Mouse (Mus musculus) Patski (cell line): ENCODE measurements at regions not wholly inside any gene's neighbourhood (a gene's known extent, or its start where the extent isn't known, plus 50 kb on each side); places are given as distances from the start of the nearest gene placed in this dataset.

Experiments
- ATAC-seq: fragments of 100-300 bp; one replicate; pipeline ENCODE4 v1.8.0; 2021
- CTCF ChIA-PET: fragments of 350-600 bp; sonication (Branson Sonifier 250); formaldehyde crosslinking; loops from one replicate; lab custom pipeline; 2022; ENCODE audit warnings: inconsistent platforms; lab: Charles Lee
- POLR2A ChIA-PET: fragments of 350-600 bp; sonication (Branson Sonifier 250); formaldehyde crosslinking; loops from one replicate; lab custom pipeline; 2022; ENCODE audit warnings: antibody characterized with exemption, inconsistent platforms; lab: Charles Lee
- DNase-seq: peaks from one replicate; pipeline ENCODE4 v3.0.0-alpha.2; 2011; ENCODE audit warnings: low read depth, low spot score
- H3K27me3 ChIP-seq: fragments of 371-371 bp; one replicate; pipeline ENCODE4 v1.5.1; 2021
- CTCF ChIP-seq: fragments of 100-300 bp; IDR thresholded peaks from one replicate; pipeline ENCODE4 v1.5.1; 2021
- in situ Hi-C: fragments of 300-500 bp; cut with MboI; formaldehyde crosslinking; loops from 3 replicates; pipeline ENCODE4 v1.11.1; 2018; ENCODE audit warnings: low pct_unique_long_range_greater_than_20kb, mixed read lengths

DNA sequence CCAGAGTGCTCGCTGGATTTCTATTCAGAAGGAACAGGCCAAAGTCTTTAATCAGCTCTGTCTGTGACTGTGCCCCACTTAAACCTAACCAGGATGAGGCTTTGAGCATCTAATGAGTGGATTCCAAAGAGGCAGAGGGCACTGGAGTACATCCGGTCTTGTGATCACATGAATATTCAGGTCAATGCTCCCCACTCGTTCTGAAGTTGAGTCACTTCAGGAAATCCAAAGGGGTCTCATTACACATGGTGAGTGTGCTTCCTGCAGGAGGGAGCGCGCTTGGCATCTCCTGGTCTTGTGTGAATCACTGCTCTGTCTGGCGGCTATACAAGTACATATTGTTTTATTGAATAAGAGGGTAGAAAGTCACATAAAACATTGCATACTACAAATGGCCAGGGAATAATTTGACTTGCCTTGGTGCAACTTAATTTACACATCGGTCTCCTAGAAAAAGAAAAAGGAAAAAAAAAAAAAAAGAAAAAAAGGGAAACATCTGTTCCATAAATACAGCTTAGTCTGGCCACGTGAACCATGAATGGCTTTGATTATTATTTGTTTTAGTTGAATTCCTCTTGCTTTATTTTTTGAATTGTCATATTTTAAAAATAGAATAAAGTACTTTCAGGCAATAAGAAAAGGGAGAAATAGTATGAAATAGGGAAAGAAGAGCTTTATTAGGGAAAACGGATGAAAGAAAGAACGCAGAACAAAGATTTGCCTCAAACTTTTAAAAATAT lies 148.1 kb upstream of the Hmga2 start:
- CTCF ChIA-PET, result interaction anchor here (1.1 to 1.6 kb wide), 3 partner anchors 20 to 251 kb away, joined by 3 to 5 read pairs (median 3); no protein-coding TSS in a partner anchor
- TF ChIP-seq CTCF, result peak; percentile 50
- H3K27me3 ChIP-seq, result no peaks in the 10 kb centered on the region
- ATAC-seq, result peak; percentile 89
- POLR2A ChIA-PET, result interaction anchor here (0.6 to 1.2 kb wide), 3 partner anchors 20 to 159 kb away, joined by 3 read pairs; no protein-coding TSS in a partner anchor
- DNase-seq, result peak; percentile 78
- in situ Hi-C loops, result no loop called here

DNA sequence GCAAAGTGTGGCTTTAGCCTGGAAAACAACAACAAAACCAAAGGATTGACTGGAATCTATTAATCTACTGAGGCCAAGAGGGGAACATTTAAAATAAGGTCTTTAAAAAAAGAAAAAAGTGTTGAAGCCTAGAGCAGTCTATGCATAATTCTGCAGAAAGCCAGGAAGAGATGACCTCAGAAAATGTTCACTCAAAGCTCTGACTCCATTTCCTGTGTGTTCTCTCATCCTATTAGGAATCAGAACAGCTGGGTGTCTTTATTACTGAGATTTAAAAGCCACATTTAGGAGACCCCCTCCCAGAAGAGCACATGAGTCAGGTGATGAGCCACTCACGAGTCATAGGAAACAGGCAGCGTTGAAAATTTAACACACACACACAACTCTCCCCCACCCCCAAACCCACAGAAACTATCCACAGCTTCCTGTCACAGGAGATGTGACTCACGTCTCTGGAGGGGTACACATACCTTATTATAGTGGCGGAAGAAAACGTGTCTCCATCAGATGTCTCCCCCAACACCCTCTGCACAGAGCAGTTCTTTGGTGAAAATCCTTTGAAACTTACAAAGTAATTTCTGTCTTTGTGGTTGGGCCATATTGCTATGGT lies 140.2 kb upstream of the Hmga2 start:
- CTCF ChIA-PET, result interaction anchor here (0.7 to 1.0 kb wide), 2 partner anchors 12 to 17 kb away, joined by 3 read pairs; no protein-coding TSS in a partner anchor
- POLR2A ChIA-PET, result no interaction called here
- in situ Hi-C loops, result no loop called here
- DNase-seq, result no peak
- H3K27me3 ChIP-seq, result no peaks in the 10 kb centered on the region
- ATAC-seq, result peak; percentile 17
- TF ChIP-seq CTCF, result no peak

DNA sequence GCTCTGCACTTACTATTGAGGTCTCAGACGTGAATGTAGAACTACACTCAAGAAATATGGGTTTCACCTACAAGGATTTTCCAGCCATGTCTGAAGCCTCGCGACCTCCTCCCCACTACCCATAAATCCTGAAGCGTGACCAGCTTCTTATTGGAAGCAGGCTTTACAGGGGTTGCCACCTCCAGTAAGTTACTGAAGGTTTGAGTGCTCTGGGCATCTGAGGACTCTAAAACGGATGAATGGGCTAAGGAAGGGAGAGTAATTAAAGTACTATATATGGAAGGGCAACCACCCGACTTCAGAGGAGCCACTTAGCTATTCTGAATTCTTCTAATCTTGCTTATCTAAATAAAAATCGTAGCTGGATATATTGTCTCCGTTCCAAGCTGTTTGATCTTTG lies 136.1 kb upstream of the Hmga2 start:
- TF ChIP-seq CTCF, result no peak
- no peak for ATAC-seq
- POLR2A ChIA-PET, result no interaction called here
- no peak for DNase-seq
- CTCF ChIA-PET, result interaction anchor here (0.8 to 1.2 kb wide), 2 partner anchors 12 to 13 kb away, joined by 3 to 5 read pairs; no protein-coding TSS in a partner anchor
- H3K27me3 ChIP-seq, result no peaks in the 10 kb centered on the region
- in situ Hi-C loops, result no loop called here

DNA sequence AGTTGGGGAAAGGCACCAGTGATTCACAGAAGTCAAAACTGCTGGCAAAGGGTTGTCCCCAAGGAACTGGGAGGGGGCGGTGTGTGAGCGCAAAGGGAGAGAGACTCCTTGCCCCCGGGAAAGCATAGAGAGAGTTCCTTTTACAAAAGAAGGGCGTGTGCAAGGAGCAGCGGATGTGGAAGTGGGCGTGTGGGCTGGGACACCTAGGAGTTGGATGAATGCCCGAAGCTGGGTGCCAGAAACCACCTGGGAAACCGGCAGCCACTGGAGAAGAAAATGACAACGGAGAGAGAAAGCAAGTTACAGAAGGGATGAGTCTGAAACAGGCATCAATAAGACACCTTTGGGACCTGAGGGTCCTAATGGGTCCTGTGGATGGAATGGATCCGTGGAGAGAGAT lies 133.8 kb upstream of the Hmga2 start:
- ChIA-PET POLR2A (no interaction called here), CTCF (no interaction called here)
- in situ Hi-C loops, result no loop called here
- DNase-seq (no peak), ATAC-seq (no peak)
- no peaks in the 10 kb centered on the region for H3K27me3 ChIP-seq
- TF ChIP-seq CTCF, result no peak

DNA sequence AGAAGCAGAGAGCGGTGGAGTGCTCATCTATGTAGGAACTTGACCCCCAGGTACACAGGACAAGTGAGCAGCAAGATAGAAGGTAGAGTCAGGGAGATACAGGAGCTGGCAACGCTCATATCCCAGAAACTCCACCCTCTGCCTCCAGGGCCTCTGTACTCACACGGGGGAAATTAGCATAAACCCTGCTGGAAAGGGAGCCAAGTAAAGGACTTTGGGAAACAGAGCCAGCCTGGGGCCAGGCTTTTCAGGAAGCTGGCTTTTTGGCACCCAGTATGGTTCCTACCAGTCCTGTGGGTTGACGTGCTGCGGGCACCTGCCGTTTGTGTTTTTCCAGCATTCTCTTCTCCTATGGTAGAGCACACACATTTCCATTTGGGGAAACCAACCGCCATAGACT lies 128.2 kb upstream of the Hmga2 start:
- H3K27me3 ChIP-seq, result no peaks in the 10 kb centered on the region
- ChIA-PET CTCF (interaction anchor here (0.9 to 1.9 kb wide), 3 partner anchors 9 to 19 kb away, joined by 3 to 5 read pairs (median 4); no protein-coding TSS in a partner anchor), POLR2A (interaction anchor here (1.4 kb wide), 1 partner anchor 19 kb away, joined by 3 read pairs; no protein-coding TSS in a partner anchor)
- no peak for TF ChIP-seq CTCF
- ATAC-seq, result no peak
- in situ Hi-C loops, result no loop called here
- DNase-seq, result no peak

DNA sequence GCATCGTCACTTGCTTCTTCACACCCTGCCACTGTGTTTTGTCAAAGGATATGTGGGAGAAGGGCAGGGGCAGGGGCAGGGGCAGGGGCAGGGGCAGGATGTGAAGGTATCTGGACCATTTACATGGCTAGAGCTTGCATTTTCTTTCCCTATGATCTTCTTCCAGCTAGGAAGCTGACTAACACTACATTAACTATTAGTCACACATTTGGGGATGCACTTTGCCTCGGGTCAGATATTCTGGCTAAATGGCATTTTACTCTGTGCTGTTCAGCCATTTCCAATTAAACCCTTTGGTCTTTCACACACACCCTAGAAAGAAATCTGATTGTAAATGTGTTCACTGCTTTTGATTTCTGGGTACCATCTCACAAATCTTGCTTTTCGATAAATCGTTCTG lies 126.9 kb upstream of the Hmga2 start:
- CTCF ChIA-PET, result no interaction called here
- POLR2A ChIA-PET, result no interaction called here
- DNase-seq (no peak), ATAC-seq (peak; percentile 51)
- TF ChIP-seq CTCF, result no peak
- no peaks in the 10 kb centered on the region for H3K27me3 ChIP-seq
- in situ Hi-C loops, result no loop called here

DNA sequence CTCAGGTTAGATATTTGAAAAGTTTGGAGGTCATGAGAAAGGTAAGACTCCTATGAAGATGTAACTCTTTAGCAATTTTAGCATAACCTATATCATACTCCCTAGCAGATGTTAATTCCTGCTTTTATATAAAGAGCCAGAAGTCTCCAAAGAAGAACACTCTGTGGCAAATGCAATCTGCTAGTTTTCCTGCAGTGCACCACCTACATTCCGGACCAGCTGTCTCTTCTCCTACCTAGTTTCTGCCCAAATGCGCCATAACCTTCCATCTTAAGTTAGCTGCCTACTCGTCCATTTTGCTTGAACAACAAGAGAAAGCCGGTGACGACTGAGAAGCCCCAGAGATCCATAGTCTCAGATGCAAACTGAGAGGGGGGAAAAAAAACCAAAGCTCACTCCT lies 124.5 kb upstream of the Hmga2 start:
- no peak for TF ChIP-seq CTCF
- no peak for DNase-seq
- ChIA-PET CTCF (interaction anchor here (1.0 to 2.7 kb wide), 2 partner anchors 10 to 12 kb away, joined by 5 to 7 read pairs; no protein-coding TSS in a partner anchor), POLR2A (interaction anchor here (0.6 kb wide), 1 partner anchor 26 kb away, joined by 3 read pairs; no protein-coding TSS in a partner anchor)
- ATAC-seq, result no peak
- in situ Hi-C loops, result no loop called here
- no peaks in the 10 kb centered on the region for H3K27me3 ChIP-seq

DNA sequence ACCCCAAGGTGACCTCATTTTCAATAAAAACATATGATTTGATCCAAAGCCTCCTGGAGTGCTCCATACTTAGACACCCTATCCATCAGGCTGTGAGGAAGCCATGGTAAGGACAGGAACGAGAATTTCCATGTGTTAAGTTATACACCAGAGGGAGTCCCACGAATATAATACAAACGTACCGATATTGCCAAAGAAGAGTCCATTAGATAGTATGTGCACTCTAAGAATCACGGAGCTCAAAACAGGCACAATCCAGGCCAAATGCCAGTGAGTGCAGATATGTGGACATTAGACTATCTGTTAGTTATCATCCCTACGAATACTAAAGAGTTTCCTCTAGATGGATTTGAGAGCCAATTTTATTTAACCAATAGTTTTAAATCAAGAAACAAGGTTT lies 123.3 kb upstream of the Hmga2 start:
- CTCF ChIA-PET, result interaction anchor here (0.9 to 2.7 kb wide), 4 partner anchors 9 to 17 kb away, joined by 3 to 8 read pairs (median 5); no protein-coding TSS in a partner anchor
- DNase-seq (no peak), ATAC-seq (no peak)
- POLR2A ChIA-PET, result no interaction called here
- TF ChIP-seq CTCF, result no peak
- H3K27me3 ChIP-seq, result no peaks in the 10 kb centered on the region
- in situ Hi-C loops, result no loop called here

DNA sequence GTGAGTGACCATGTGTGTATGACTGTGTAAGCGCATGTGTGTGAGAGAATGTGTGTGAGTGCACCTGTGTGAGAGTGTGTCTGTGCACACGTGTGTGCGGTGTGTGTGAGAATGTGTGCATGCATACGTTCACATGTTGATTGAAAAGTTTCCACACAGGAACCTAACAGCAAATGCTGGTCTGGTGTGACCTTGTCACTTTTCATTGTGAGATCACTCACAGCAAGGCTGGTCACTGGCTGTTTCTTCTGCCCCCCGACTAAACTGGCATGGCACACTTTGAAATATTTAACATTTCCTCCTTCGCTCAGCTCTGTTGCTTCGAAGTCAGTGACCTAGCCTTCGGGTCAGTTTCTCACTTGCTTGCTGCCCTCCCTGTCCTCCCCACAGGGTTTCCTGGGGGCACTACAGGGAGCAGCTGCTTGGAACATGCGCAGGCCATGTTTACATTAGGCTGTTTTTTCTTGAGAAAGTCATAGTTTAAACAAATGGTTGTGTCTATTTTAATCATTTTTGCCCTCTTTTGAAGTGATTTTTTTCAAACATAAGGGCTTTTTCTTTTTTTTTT lies 121.1 kb upstream of the Hmga2 start:
- no peak for TF ChIP-seq CTCF
- ATAC-seq (no peak), DNase-seq (no peak)
- H3K27me3 ChIP-seq, result no peaks in the 10 kb centered on the region
- in situ Hi-C loops, result no loop called here
- CTCF ChIA-PET, result no interaction called here
- POLR2A ChIA-PET, result no interaction called here

DNA sequence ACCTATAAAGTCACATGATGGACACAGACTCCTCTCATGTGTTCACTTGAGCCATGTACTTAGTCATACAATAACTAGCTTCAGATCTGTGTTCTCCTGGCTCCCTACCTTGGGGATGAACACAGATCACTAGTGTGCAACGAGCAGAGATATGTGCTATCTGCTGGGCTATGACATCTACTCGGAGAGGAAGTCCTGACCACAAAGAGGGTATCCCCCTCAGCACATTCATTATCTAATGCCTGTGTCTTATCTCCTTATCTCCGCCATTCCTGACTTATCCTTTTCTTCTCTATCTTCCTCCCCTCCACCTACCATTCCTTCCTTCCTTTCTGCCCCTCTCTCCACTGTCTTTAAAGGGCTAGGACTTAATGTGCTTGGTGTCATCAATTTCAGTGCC lies 118.9 kb upstream of the Hmga2 start:
- ChIA-PET POLR2A (no interaction called here), CTCF (interaction anchor here (1.0 kb wide), 1 partner anchor 8 kb away, joined by 4 read pairs; no protein-coding TSS in a partner anchor)
- TF ChIP-seq CTCF, result no peak
- in situ Hi-C loops, result no loop called here
- no peak for ATAC-seq
- H3K27me3 ChIP-seq, result no peaks in the 10 kb centered on the region
- no peak for DNase-seq
